Mouse (Mus musculus): ENCODE measurements around the gene Asns.

DNA sequence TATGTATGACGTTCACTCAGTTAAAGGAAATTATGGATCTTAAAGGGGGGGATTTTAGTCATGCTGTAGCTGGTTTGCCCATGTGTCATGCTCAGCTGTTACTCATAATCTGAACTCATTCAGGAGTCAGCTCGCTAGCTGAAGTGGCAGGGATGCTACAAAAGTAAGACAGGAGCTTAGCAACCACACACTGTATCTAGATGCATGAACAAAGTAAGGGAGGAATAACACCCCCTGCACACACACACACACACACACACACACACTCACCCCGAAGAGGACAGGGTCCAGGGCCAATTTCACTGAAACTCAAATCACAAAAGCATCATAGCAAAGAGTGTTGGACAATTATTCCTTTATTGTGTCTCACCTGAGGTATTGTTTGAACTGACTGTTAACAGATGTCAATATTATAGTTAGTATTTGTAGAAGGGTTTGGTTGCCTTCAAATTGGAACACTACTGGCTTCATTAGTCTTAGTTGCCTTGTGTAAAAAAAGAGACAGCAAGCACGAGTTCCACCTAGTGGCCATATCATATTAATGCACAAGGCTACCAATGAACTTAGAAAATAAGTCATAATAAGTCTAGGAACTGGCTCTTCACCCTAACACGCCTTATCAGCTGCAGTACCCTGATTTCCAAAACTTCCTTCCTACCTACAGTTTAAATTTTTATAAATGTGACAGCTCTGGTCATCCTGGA lies 32.5 kb downstream of the Asns start:
- no peak for TF ChIP-seq CTCF (IDR thresholded peaks at IDR 0.05; ENCODE audit: low read depth, low read length)
- no peak for TF ChIP-seq POLR2A (IDR thresholded peaks at IDR 0.05; ENCODE audit: borderline replicate concordance, low read depth, low read length)
